Mouse (Mus musculus): ENCODE data around the gene Npff.

DNA sequence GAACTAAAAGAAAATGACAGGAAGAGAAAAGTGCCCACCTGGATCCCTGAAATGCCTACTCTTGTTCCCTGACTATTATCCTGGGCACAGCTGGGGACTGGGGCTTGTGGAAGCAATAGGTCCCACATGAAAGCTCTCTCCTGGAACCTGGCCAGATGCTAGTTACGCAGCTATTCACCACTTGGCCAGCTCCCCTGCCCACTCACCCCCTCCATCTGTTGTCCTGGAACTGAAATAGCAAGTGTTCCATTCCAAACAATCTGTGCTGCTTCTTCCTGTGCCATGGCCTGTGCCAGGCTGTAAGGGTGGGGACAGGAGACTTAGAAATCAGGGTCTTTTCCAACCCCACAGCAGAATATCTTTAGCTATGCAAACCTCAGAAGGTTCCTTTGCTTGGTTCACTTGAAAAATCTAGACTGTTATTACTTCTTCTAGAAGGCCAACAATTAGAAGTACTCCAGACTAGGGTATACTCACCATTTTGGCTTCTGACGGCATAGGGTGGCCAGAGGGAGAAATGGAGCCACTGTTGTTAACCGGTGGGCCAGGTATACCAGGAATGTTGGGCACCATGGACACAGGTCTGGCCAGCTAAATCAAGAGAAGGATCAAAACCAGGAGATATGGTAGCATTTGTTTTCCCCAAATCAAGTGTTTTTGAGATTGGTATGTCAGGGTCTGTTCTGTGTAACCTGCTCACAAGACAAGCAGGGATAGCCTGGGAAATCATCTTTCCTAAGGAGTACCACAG, 22.1 kb upstream of the Npff start:
- no peak for TF ChIP-seq BHLHE40 (IDR thresholded peaks at IDR 0.05; ENCODE audit: borderline replicate concordance, low read depth, low read length)
- no peak for TF ChIP-seq POLR2A (IDR thresholded peaks at IDR 0.05; ENCODE audit: control insufficient read depth in 1 of 2, insufficient read depth in 1 of 2, low read depth in 1 of 2, low read length in 2 of 2, poor library complexity in 1 of 2)
- TF ChIP-seq CTCF (IDR thresholded peaks at IDR 0.05 in 2 of 3, conservative IDR thresholded peaks at IDR 0.05 in 1 of 3; ENCODE audit: control insufficient read depth in 1 of 3, insufficient read depth in 1 of 3, low read depth in 2 of 3, low read length in 3 of 3, poor library complexity in 1 of 3, severe bottlenecking in 1 of 3): no peak
- no peak for TF ChIP-seq JUND (IDR thresholded peaks at IDR 0.05; ENCODE audit: low read depth, low read length)
- no peak for TF ChIP-seq RAD21 (IDR thresholded peaks at IDR 0.05; ENCODE audit: low read depth, low read length)
- no peak for TF ChIP-seq POLR2AphosphoS5 (IDR thresholded peaks at IDR 0.05; ENCODE audit: borderline replicate concordance, low read depth, low read length)
- no peak for TF ChIP-seq EP300 (IDR thresholded peaks at IDR 0.05; ENCODE audit: low read depth in 1 of 2, low read length in 2 of 2)
- no peak for TF ChIP-seq CHD2 (IDR thresholded peaks at IDR 0.05; ENCODE audit: low read length)
- no peak for TF ChIP-seq ETS1 (IDR thresholded peaks at IDR 0.05; ENCODE audit: low read depth, low read length)
- TF ChIP-seq GABPA (IDR thresholded peaks at IDR 0.05; ENCODE audit: low read depth, low read length): no peak
- no peak for TF ChIP-seq CHD1 (IDR thresholded peaks at IDR 0.05; ENCODE audit: low read depth, low read length)
- no peak for TF ChIP-seq POLR2AphosphoS2 (IDR thresholded peaks at IDR 0.05; ENCODE audit: low read length)
- TF ChIP-seq NELFE (IDR thresholded peaks at IDR 0.05; ENCODE audit: low read depth, low read length): no peak
- TF ChIP-seq SMC3 (IDR thresholded peaks at IDR 0.05; ENCODE audit: low read depth, low read length): no peak

Data from MEL (cell line).